Mouse (Mus musculus) neutrophil, adult 5-6 weeks (primary cell): Measurements from ENCODE around the gene Shtn1. TPM values are rescaled to one million over a fixed set of nuclear protein-coding genes. Genes with fewer than 3 reads are reported as not detected.

Source experiments
- ATAC-seq: fragments of 151-379, 151-347 bp; 2 replicates; pipeline ENCODE4 v1.8.0; 2017; ENCODE audit warnings: mild to moderate bottlenecking, moderate TSS enrichment; ENCODE audit not compliant: insufficient number of reproducible peaks, poor library complexity, low FRiP score, severe bottlenecking; ENCODE audit errors: extremely low read depth
- total RNA-seq: library from RNA; stranded (forward); fragments of 200-1000 nt; gene quantifications from 2 replicates; pipeline ENCODE4 v1.2.3, GENCODE M21; 2017

Gene Shtn1
- total RNA-seq, result 0.81 and 0.86 TPM in 2 replicates

DNA sequence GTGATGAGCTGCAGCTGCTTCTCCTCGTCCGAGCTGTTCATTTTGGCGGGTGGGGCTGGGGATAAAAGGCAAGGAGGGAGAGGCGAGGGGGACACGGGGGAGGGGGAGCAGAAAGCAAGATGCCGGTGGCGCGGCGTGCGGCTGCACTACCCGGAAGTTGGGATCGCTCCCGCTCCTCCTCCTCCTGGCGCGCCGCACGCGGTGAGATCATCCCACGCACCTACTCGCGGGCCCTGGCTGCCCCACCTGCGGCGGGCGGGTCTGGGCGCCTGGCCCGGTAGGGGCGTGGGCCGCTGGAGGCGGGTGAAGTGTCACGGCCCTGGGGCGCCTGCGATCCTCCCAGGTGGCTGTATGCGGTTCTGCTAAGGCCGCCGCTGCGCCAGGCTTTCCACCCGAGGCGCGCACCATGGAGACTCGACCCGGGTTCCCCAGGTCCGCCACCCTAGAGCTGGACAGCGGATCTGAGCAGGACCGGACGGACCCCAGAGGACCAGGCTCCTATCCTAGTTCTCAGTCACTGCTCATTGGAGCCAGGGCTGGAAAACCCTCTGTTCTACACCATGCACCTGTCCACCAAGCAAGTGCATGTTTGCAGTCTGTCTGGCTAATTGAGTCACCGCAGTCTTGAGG is at the start of gene Shtn1:
Gene Shtn1 (minus strand): TSS at position 629 of the 630 bp plus-strand sequence.
- ATAC-seq, result no peak

GRCm38 (mm10) chr19:59114152-59114551 is 38.3 kb upstream of the Shtn1 start:
- ATAC-seq, result no peak

DNA sequence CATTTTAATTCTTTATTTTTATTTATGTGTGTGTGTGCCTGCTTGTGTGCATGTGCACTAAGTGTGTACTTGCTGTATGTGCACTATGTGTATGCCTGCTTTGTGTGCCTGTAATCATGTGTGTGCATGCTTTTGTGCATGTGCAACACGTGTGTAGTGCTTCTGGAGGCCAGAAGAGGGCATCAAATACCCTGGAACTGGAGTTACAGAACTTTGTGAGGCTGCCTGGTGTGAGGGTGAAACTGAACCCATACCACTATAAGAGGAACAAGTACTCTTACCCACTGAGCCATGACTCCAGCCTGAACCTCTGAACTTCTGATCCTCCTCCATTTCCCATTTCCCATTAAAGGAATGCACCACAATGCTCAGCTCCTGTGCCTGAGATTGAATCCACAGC is 34.0 kb upstream of the Shtn1 start:
- no peak for ATAC-seq

GRCm38 (mm10) chr19:59098315-59098714 is 22.4 kb upstream of the Shtn1 start:
- no peak for ATAC-seq

DNA sequence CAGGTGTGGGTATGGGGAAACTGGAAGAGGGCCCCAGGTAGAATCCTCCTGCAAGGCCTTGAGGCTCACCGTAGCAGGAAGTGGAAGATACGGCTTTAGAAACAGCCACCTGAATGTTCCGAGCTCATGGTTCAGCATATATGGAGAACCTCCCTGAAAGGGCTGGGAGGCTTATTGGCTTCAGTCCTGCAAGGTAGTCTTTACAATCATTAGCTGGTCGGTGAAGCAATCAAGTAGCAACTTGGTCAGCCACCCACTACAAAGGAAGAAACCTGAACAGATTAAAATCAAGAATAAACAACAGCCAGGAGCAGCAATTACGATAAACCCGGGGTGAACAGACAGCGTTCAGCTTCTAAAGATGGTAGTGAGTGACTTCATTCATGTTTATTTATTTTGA is 16.4 kb upstream of the Shtn1 start:
- ATAC-seq, result no peak

GRCm38 (mm10) chr19:59090337-59090736 is 14.4 kb upstream of the Shtn1 start:
- ATAC-seq, result no peak

DNA sequence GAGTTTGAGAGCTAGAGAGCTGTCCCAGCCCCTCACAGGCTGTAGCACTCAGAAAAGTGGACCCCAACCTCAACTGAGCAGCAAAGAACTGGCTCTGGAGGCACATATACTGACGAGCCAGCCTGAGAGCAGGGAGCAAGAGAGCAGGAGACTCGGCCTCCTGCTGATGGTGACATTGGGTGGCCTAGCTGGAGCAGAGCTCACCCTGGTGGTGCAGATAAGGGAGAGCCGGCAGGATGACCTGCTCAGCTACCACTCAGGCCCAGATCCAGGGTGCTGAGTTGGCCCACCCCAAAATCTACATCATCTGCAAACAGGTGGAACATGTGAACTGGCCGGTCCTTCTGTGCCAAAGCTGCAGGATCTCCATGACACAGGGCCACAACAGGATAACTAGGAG is 8.4 kb upstream of the Shtn1 start:
- ATAC-seq, result no peak

- ATAC-seq, result no peak
Measured at GRCm38 (mm10) chr19:59076131-59076530, 231 bp upstream of the Shtn1 start.

GRCm38 (mm10) chr19:59074841-59075471 is 944 bp downstream of the Shtn1 start:
- no peak for ATAC-seq

- ATAC-seq, result no peak
Measured at GRCm38 (mm10) chr19:59074381-59074780, 1.5 kb downstream of the Shtn1 start.

GRCm38 (mm10) chr19:59073006-59073405 is 2.9 kb downstream of the Shtn1 start:
- no peak for ATAC-seq

- ATAC-seq, result no peak
Measured at GRCm38 (mm10) chr19:59071979-59072378, 3.9 kb downstream of the Shtn1 start.

- ATAC-seq, result no peak
Measured at GRCm38 (mm10) chr19:59071396-59071795, 4.5 kb downstream of the Shtn1 start.

DNA sequence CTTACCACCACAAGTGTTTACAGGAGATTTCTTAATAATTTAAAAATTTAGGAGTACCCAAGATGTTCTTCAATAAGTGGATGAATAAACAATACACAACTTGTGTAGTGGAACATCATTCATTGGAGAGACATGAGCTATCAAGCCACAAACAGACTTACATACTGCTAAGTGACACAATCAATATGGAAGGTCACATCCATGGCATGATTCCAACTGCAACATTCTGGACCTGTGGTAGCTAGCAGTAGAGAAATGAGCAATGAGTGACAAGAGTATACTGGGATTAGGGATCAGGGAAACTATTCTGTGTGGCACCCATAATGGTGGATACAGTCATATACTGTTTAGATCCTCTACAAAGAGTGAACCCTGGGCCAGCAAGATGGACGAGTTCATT is 8.2 kb downstream of the Shtn1 start:
- no peak for ATAC-seq

- ATAC-seq, result no peak
Measured at GRCm38 (mm10) chr19:59066670-59067069, 9.2 kb downstream of the Shtn1 start.

DNA sequence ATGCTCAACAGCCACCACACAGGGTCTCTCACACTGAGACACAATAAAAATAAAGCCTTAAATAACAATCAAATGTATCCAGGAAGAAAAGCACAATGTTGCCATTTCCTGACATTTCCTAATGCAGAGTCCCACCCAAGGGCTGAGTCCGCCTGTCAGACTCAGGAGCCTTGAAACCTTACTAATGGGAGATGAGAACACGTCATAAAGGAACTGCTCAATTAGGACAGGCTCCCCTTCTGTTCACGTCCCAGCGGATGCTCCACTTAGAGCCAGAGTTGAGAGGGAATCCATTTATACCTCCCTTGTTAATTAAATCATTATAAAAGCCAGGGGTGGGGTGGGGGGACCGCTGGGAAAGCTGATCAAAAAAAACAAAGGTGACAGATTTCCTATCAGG is 9.8 kb downstream of the Shtn1 start:
- no peak for ATAC-seq

- ATAC-seq, result no peak
Measured at GRCm38 (mm10) chr19:59064616-59065015, 11.3 kb downstream of the Shtn1 start.

DNA sequence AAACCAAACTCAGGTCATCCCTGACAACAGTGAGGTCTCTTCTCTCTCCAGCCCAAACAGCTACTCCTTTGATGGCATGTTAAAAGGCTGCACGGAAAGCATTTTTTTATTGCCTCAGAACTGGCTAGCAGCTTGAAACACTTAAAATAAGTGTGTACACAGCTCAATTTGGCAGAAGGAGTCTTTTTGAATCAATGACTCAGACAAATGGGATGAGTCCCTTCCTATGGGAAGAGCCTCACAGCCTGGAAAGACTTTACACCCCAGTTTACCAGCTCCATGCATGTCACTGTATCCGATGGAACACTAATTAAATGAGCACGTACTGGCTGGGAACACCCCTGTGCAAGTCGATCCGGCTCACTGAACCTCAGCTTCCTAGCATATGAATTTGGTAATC is 12.3 kb downstream of the Shtn1 start:
- ATAC-seq, result no peak

DNA sequence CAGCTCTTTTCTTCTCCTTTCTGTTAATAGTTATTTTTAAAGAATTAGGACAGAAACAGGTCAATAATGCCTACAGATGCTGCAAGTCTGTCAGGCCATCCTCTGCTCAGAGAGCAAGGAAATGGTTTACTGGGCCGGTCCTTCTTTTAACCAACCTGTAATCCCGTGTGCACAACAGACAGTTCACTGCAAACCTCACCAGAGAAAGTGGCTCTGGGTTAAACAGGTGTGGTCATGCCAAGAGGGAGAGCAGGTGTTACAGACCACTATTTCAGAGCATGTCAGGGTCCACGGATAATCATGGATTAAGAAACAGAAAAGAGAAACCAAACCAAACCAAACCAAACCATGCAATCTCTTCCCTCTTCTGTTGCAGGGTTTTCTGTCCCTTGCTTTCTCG is 17.8 kb downstream of the Shtn1 start:
- no peak for ATAC-seq

DNA sequence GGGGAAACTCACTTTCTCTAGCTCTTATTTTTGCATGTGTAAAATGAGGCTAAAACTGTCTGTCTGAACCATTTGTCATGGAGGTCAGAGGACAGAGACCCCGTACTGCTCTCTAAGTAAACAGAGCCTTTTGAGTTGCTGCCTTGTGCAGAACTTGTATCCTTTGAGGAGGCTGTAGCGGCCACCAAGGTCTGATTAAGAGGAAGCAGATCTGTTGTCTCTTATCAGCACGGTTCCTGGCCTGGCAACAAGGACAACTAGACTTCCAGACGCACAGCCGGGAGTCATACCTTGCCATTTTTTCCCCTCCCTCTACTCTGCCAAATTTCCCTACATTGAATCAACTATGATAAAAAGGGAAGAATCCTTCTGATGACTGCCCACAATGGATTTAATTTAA is 18.5 kb downstream of the Shtn1 start:
- ATAC-seq, result no peak

DNA sequence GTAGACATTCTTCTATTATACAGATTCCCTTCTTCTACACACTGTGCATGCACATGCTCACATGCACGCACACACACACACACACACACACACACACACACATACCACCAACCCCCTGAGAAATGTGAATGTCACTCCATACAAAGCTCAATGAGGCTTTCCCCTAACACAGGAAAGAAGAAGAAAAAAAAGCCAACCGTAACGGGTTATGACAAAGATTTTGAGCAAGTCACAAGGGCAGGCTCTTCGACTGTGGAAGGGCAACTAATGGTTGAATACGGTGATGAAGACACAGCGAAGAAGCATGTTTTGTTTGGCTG is 21.3 kb downstream of the Shtn1 start:
- ATAC-seq, result no peak
